Mouse (Mus musculus): ENCODE data around the gene Lmod3.

DNA sequence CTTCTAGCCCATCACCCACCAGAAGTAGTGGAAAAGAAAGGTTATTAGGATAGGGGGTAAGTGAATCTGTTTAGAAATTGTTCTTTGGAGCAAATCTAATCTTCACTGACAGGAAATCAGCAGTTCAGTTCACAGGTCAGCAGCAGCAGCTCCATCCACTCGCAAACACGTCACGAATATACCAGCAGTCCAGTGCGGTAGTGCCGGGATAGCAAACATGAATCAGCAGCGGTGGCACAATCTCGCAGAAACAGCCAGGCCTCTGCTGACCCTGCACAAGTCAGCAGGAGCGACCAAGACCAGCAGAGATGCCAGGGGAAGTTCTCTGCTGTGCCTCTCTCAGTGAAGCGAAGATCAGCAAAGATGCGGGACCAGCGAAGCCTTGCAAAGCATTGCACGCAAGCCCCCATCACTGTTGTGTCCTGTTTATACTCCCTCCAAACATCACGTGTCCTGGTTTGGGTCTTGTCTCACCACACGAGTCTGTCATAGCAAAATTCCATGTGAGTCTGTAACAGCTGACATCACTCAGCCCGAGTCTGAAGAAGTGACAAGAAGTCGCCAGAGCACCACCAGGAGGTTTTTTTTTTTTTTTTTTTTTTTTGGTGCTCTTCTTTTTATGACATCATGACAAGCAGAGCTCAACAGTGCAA is 20.6 kb upstream of the Lmod3 start:
- TF ChIP-seq CTCF (IDR thresholded peaks at IDR 0.05; ENCODE audit: low read depth, low read length), result no peak
- TF ChIP-seq POLR2A (IDR thresholded peaks at IDR 0.05; ENCODE audit: extremely low read depth, insufficient read depth, low read length), result no peak

Measured in liver, adult 2 months (tissue).